Mouse (Mus musculus) kidney, adult 11 months (tissue): ENCODE results near the gene Apba2.

Source experiments
- DNase-seq: peaks from one replicate; pipeline ENCODE4 v3.0.0; 2022

The Apba2 gene

DNA sequence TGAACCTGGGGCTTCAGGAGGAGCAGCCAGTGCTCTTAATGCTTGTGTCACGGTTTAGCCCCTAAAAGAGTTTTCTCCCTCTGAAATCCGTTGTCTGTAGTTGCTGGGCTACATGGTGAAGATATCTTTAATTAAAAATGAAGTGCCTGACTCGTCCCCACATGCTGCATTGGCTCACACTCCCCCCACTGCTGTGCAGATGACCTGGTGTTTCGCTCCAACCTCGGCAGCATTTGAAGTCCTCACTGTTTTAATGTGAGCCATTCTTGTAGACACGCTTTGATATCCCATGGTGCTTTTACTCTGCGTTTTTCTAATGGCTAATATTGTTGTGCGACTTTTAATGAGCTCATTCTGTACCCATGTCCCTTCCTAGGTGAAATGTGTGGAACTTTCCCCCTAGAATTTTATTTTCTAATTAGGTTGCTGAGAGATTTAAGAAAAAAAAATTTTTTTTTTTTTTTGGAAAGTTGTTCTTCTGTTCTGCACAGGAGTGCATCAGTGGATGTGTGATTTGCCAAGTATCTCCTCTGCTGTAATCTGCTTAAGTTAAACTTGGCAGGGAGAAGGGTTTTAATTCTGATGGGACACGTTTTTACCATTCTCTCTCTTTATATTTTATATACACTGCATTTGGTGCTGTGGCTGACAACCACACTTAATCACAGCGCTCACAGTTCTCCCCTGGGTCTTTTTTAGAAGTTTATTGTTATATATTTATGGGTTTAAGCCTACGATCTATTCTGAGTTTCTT, 87.3 kb downstream of the Apba2 start:
- DNase-seq: no peak

GRCm38 (mm10) chr7:64595256-64595655, 93.8 kb downstream of the Apba2 start:
- DNase-seq: no peak

- DNase-seq: no peak
Measured at GRCm38 (mm10) chr7:64596652-64597051, 95.1 kb downstream of the Apba2 start.

GRCm38 (mm10) chr7:64609866-64610265, 108.4 kb downstream of the Apba2 start:
- DNase-seq: no peak

- DNase-seq: no peak
Measured at GRCm38 (mm10) chr7:64610875-64611274, 109.4 kb downstream of the Apba2 start.

GRCm38 (mm10) chr7:64619261-64619660, 117.8 kb downstream of the Apba2 start:
- DNase-seq: no peak

- DNase-seq: no peak
Measured at GRCm38 (mm10) chr7:64626494-64626893, 125.0 kb downstream of the Apba2 start.

- no peak for DNase-seq
Measured at GRCm38 (mm10) chr7:64627972-64628655, 126.6 kb downstream of the Apba2 start.

DNA sequence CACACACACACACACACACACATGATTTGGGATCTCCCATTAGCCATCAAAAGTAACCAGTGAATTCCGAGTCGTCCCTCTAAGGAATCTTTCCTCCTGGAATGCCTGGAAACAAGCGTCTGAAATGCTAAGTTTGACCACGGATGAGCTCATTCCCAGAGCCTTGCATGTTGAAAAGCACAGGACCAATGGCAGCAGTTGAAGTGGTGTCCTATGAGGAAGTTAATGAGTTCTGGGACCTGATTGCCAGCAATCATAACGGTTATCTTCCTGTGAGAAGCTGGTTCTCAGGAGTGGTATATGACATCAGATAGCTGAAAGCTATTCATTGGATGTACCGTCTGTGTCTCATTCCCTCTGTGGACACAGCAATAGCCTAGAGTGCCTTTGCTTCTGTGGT, 129.2 kb downstream of the Apba2 start:
- DNase-seq: no peak

- DNase-seq: no peak
Measured at GRCm38 (mm10) chr7:64631131-64631530, 129.6 kb downstream of the Apba2 start.

GRCm38 (mm10) chr7:64631781-64632351, 130.4 kb downstream of the Apba2 start:
- DNase-seq: no peak

- no peak for DNase-seq
Measured at GRCm38 (mm10) chr7:64633182-64633581, 131.7 kb downstream of the Apba2 start.

GRCm38 (mm10) chr7:64633916-64634315, 132.4 kb downstream of the Apba2 start:
- DNase-seq: no peak

GRCm38 (mm10) chr7:64634482-64634881, 133.0 kb downstream of the Apba2 start:
- DNase-seq: no peak

GRCm38 (mm10) chr7:64638922-64639321, 137.4 kb downstream of the Apba2 start:
- DNase-seq: no peak

- DNase-seq: no peak
Measured at GRCm38 (mm10) chr7:64640651-64641050, 139.1 kb downstream of the Apba2 start.

GRCm38 (mm10) chr7:64642903-64643302, 141.4 kb downstream of the Apba2 start:
- DNase-seq: no peak

GRCm38 (mm10) chr7:64645458-64645857, 144.0 kb downstream of the Apba2 start:
- DNase-seq: no peak

- DNase-seq: no peak
Measured at GRCm38 (mm10) chr7:64646046-64646445, 144.5 kb downstream of the Apba2 start.

- no peak for DNase-seq
Measured at GRCm38 (mm10) chr7:64648947-64649607, 147.6 kb downstream of the Apba2 start.

DNA sequence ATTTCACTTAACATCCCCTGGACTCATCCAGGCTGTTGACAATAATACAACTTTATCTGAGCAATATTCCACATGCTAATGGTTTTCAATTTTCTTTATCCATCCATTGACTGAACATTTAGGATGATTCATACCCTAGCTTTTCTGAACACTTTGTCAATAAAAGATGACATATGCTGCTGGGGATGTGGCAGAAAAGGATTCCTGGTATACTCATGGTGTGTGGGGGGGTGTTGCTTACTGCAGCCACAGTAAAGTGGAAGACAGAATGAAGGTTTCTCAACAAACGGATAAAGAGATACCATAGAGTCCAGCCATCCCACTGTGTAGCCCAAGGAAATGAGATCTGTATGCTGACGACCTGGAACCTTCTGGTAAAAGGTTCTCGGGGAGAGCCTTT, 150.5 kb downstream of the Apba2 start:
- DNase-seq: no peak

GRCm38 (mm10) chr7:64656787-64657186, 155.3 kb downstream of the Apba2 start:
- no peak for DNase-seq

GRCm38 (mm10) chr7:64658914-64659313, 157.4 kb downstream of the Apba2 start:
- no peak for DNase-seq

DNA sequence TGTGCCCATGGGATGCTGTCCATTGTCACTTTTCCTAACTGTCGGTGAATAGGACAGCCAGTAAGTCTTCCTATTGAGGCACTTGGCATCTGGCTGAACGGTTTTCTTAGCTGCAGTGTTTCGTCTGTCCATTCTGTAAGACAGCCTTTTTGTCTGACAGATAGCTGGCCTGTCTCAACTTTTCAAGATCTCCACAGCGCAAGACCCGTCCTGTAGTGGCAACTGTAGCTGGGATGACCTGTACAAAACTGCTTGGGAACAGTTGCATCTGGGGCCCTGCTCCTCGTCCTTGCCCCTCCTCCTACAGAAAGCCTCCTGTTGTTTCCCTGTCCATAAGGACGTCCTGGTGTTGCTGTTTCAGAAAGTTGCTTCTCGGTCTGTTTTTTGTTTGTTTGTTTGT, 157.8 kb downstream of the Apba2 start:
- no peak for DNase-seq
